In genomic region chr12:76016123-76017101, GRCm38 (mm10) we compare ENCODE assay signal across 9 mouse cellular contexts.
DNase-seq lines count a peak whose midpoint lies in the region; ATAC-seq and TF ChIP-seq lines count a peak whose summit lies in the region.
"Had no signal": no experiment of that assay in that cellular context is flagged by ENCODE, and none has a peak within 500 bp of the region (broad histone marks: within the 10 kb centered on the region; RNA-seq: fewer than 3 reads in every experiment).

No protein-coding gene starts in this region.

- peak; percentile 96 for DNase-seq in midbrain, embryonic 11.5 days (ENCODE audit: low spot score, missing footprints)
- DNase-seq in left cerebral cortex, adult 9 months (ENCODE audit: low spot score in 2 of 2) = peak; percentile 2 to 80
- DNase-seq in naive thymus-derived CD4-positive, alpha-beta T cell, adult 2 months (ENCODE audit: low read depth) = peak; percentile 88

- H3K9ac ChIP-seq in midbrain, embryonic 11.5 days (ENCODE audit: low read length) = no peak overlapping the region
- no peak overlapping the region for H3K9ac ChIP-seq in midbrain, embryonic 16.5 days (ENCODE audit: low read depth, low read length)

- 79% methylated on average over 14 of the region's 14 CpGs for WGBS in midbrain, embryonic 11.5 days
- WGBS in midbrain, embryonic 16.5 days = 82% methylated on average over 14 of the region's 14 CpGs

- H3K9me3 ChIP-seq in midbrain, embryonic 11.5 days (ENCODE audit: control insufficient read depth, low read length) = no peaks in the 10 kb centered on the region
- H3K9me3 ChIP-seq in midbrain, embryonic 16.5 days (replicated peaks; ENCODE audit: control insufficient read depth, low read length, poor library complexity, severe bottlenecking) = no peaks in the 10 kb centered on the region

- peak; percentile 85; the same call in 1 of the 2 replicates for TF ChIP-seq CTCF in testis, adult 2 months (IDR thresholded peaks at IDR 0.05; ENCODE audit: control insufficient read depth, insufficient read depth, insufficient replicate concordance, low read depth, low read length)

- H3K36me3 ChIP-seq in midbrain, embryonic 11.5 days (ENCODE audit: control insufficient read depth, insufficient read depth, low read length) = peaks cover 11% of the 10 kb centered on the region; the same call in 1 of the 2 replicates
- peaks cover 3% of the 10 kb centered on the region; the same call in 1 of the 2 replicates for H3K36me3 ChIP-seq in midbrain, embryonic 16.5 days (ENCODE audit: control insufficient read depth, insufficient read depth, low read length)
- no peaks in the 10 kb centered on the region for H3K36me3 ChIP-seq in testis, adult 2 months (ENCODE audit: control insufficient read depth, insufficient read depth, low read length)

- H3K4me2 ChIP-seq in midbrain, embryonic 11.5 days = no peak overlapping the region
- H3K4me2 ChIP-seq in midbrain, embryonic 16.5 days (ENCODE audit: low read length) = no peak overlapping the region

- H3K4me1 ChIP-seq in midbrain, embryonic 11.5 days (ENCODE audit: control insufficient read depth, insufficient read depth, low read length) = peaks cover 4% of the 10 kb centered on the region
- no peaks in the 10 kb centered on the region for H3K4me1 ChIP-seq in midbrain, embryonic 16.5 days (ENCODE audit: control insufficient read depth, insufficient read depth, low read length)
- H3K4me1 ChIP-seq in testis, adult 2 months (ENCODE audit: control insufficient read depth, insufficient read depth, low read length) = no peaks in the 10 kb centered on the region

- H3K27me3 ChIP-seq in midbrain, embryonic 11.5 days (ENCODE audit: control insufficient read depth, insufficient read depth, low read length) = no peaks in the 10 kb centered on the region
- H3K27me3 ChIP-seq in midbrain, embryonic 16.5 days (ENCODE audit: control insufficient read depth, insufficient read depth, low read depth, low read length) = no peaks in the 10 kb centered on the region
- H3K27me3 ChIP-seq in testis, adult 2 months (ENCODE audit: control insufficient read depth, insufficient read depth, low read length) = no peaks in the 10 kb centered on the region

- TF ChIP-seq POLR2A in testis, adult 2 months (IDR thresholded peaks at IDR 0.05; ENCODE audit: control insufficient read depth, low read depth, low read length) = no peak

- peak; percentile 22; the same call in 1 of the 2 replicates for ATAC-seq in midbrain, embryonic 11.5 days (ENCODE audit: low FRiP score)
- no peak for ATAC-seq in midbrain, embryonic 16.5 days
- ATAC-seq in cerebellum, adult (ENCODE audit: insufficient number of reproducible peaks, low FRiP score, low TSS enrichment) = peak; percentile 72; the same call in 1 of the 2 replicates
- peak; percentile 80 for ATAC-seq in frontal cortex, adult (ENCODE audit: low TSS enrichment)
- peak; percentile 85 for ATAC-seq in inflammation-experienced regulatory T-cells, adult 6 months

- no peak overlapping the region for H3K27ac ChIP-seq in midbrain, embryonic 11.5 days (ENCODE audit: low read depth, low read length)
- H3K27ac ChIP-seq in midbrain, embryonic 16.5 days (ENCODE audit: low read length) = no peak overlapping the region
- H3K27ac ChIP-seq in testis, adult 2 months (ENCODE audit: control insufficient read depth, insufficient read depth, low read depth, low read length) = no peak overlapping the region

- no peak overlapping the region for H3K4me3 ChIP-seq in midbrain, embryonic 11.5 days (ENCODE audit: low read depth, low read length)
- no peak overlapping the region for H3K4me3 ChIP-seq in midbrain, embryonic 16.5 days (ENCODE audit: low read depth, low read length)
- no peak overlapping the region for H3K4me3 ChIP-seq in testis, adult 2 months (ENCODE audit: control insufficient read depth, low read depth, low read length)
- H3K4me3 ChIP-seq: erythroblast, embryonic 14.5 days had no signal

Comparison
In these comparisons a context has a peak if more than half of its experiments do, and no peak if none do; other contexts are left out.
1. DNase-seq: peak in every context shown above with its lines; median percentile 96 in midbrain, embryonic 11.5 days; 88 in naive thymus-derived CD4-positive, alpha-beta T cell, adult 2 months; 41 in left cerebral cortex, adult 9 months.